Mouse (Mus musculus): ENCODE measurements around the gene Rbm18. TPM values are rescaled to one million over a fixed set of nuclear protein-coding genes. Genes with fewer than 3 reads are reported as not detected.

Rbm18 gene
- total RNA-seq, 2 experiments from 2014 or later, result 53.2 to 55.2 TPM

DNA sequence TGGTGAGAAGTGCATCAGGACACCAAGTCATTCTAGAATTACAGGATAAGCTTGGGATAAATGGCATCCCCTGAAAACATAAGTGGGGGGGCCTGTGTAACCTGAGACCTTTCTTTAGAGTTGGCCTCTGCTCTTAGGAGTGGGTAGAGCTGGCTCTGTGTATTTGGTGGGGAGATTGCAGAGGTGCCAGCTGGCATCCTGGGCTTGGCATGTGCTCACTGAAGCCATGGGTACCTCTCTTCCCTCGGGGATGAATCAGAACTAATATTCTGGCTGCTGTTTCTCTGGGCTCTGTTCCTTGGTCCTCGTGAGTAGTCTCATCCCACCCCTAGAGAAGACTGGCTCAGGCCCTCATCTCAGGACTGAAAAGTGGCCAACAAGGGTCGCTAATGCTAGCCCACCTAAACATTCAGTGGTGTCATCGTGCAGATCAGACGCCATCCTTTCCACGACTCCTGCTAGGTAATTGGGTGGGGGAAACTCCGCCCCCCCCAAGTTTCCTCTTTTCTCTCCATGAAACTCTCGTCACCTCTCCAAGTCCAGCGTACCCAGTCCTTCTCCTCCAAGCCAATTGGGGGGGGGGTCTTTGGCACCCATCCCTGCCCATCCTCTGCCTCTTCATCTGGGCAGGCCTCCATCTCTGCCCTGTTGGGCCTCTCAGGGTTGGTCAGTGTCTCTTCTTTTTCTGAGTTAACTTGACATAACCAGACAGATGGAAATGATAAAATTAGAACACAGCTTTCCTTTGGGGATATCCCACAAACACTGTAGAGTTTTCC lies 53.6 kb downstream of the Rbm18 start:
- intact Hi-C loops (cut with DNase I), result no loop called here
- DNase-seq (ENCODE audit: low spot score in 2 of 2), result no peak

DNA sequence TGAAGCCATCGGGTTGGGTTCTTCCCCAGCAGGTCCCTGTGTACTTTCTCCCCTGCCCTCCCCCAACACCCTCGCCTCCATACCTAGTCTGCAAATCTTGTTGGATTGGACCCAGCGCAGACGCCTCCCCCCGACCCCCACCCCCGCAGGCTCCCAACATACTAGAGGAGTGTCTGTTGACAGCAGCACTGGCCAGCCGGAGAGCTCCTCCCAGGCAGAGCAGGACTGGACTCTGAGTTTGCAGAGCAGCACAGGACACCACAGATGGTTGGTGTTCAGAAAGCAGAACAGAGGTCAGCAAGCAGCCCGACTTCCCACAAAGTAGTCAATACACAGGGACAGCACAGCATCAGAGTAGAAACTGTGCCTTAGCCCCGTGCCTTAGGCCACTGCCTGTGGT lies 55.1 kb downstream of the Rbm18 start:
- intact Hi-C loops (cut with DNase I), result no loop called here
- no peak for DNase-seq (ENCODE audit: low spot score in 2 of 2)

DNA sequence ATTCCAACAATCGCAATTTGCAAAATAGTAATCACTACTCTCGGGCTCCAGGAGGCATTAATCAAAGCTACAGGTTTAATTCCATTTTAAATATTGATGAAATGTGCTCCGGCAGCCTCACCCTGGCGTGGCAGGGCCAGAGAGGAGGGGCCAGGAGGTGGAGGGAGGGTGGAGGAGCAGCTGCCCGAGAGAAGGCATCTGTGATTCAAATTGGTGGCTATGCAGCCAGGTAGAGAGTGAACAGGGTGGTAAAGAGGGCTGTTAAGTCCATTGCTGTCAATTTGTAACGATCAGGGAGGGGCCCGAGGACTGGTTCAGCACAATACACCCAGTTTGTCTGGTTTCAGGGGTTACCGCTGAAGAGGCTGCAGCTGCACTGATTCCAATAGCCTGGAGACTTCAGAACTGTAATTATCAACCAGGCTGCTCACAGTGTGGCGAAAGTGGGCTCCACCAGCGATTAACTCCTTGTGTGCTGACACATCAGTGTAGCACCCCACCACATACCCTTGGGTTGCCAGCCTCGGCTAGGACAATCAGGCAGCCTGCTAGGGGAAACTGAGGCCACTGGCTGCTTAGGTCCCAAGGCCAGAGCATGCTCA lies 59.3 kb downstream of the Rbm18 start:
- no peak for DNase-seq (ENCODE audit: low spot score in 2 of 2)
- intact Hi-C loops (cut with DNase I), result no loop called here

DNA sequence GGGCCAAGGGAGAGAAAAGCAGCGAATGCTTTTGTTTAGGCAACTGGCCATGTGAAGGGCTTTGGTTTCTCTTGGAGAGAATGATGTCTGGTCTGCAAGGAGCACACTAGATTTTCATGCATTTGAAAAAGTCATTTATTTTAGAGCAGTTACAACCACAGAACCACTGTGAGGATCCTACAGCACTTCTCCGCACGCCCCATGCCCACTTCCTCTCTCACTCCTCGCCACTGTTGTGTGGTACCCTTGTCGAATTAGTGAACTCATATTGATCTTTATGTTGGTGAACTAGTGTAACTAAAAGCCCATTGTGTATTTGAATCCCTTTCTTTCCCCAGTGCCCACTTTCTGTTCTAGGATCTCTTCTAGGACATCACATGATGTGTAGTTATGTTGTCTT lies 61.4 kb downstream of the Rbm18 start:
- no peak for DNase-seq (ENCODE audit: low spot score in 2 of 2)
- intact Hi-C loops (cut with DNase I), result no loop called here

DNA sequence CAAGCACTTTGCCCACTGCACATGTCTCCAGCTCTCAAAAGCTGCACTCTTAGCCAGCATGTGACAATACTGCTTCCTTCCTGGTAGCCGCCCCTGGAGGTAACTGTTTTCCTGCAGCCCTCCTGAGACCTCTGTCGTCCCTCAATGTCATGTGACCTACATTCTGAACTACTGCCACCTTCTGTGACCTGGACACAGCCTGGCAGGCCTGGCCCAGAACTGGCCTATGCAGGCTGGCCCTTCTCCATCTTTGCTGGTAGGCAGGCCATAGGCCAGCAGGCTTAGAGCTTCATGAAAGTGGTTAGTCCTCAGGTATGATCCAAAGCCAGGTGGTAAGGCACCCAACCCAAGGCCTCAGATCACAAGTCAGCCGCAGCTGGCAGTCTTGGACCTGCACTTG lies 62.8 kb downstream of the Rbm18 start:
- no peak for DNase-seq (ENCODE audit: low spot score in 2 of 2)

DNA sequence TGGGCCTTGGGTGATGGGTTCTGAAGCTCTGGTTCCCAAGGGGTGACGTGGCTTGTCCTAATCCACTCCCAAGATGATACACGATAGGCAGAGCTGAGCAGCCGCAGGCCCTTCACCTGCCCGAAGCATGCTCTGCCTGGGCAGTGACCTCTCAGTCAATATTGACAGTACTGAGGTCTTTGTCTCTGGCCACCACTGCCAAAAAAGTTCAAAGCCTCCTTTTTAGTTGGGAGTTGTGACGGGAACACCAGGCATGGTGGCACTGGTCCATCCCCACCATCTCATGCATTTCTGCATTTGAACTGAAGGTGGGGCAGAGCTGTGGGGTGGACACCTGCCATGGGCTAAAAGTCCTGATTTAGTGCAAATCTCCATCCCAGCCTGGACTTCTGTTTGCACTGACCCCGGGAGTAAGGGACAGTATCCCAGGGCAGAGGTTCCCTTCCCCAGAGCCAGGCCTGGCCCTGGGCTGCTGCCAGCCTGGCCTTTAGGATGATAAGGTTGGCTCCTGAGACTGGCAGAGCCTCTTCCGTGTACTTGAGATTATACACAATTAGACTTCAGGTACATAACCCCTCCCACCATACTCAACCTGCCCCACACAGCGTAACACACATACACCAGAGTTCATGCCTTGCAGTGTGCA lies 64.8 kb downstream of the Rbm18 start:
- intact Hi-C loops (cut with DNase I), result no loop called here
- no peak for DNase-seq (ENCODE audit: low spot score in 2 of 2)

More for the DNA sequence above, 62.8 kb downstream of the Rbm18 start:
- intact Hi-C loops (cut with DNase I), result no loop called here

DNA sequence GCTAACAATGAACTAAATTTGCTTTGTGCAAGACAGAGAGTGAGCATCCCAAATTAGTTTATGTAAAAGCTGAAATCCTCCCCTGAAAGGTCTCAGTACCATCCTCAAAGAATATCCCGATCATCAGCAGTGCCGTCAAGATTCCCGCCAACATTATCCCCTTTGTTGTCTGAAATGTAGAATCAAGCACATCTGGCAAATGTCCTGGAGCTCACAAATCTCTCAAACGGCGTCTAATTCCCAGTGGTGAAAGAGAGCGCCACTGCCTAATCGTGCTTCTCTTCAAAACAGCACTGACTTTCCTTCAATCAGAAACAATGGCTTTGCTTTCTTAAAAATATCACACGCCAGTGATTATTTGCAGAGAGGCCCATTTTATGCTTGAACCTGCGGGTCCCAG lies 69.4 kb downstream of the Rbm18 start:
- intact Hi-C loops (cut with DNase I), result no loop called here
- no peak for DNase-seq (ENCODE audit: low spot score in 2 of 2)

Other genes with a start within 250 kb of the Rbm18 start
- 10 to 100 TPM; 25.7 to 26.5 TPM for gene Ttll11, start 156.9 kb downstream of the Rbm18 start, total RNA-seq (2021)
- 100 to 1,000 TPM; 186 to 200 TPM for gene Ndufa8, start 87.4 kb downstream of the Rbm18 start, total RNA-seq (2021)
- gene Morn5, start 87.3 kb downstream of the Rbm18 start, total RNA-seq (2021), result 1 to 10 TPM; 1.3 to 1.8 TPM
- 10 to 100 TPM; 20.7 to 21.9 TPM for gene Lhx6, start 31.4 kb downstream of the Rbm18 start, total RNA-seq (2021)
- gene Mrrf, start 384 bp downstream of the Rbm18 start, total RNA-seq (2021), result 10 to 100 TPM; 14.2 to 16.1 TPM
- 10 to 100 TPM; 16.0 to 16.2 TPM for gene Ptgs1, start 93.7 kb upstream of the Rbm18 start, total RNA-seq (2021)
- gene Olfr338, start 236.7 kb upstream of the Rbm18 start, total RNA-seq (2021), result under 1 TPM in 1 of 2 experiments, not detected in 1; 0.06 TPM